Mouse (Mus musculus) ES-Bruce4 (cell line): ENCODE data around the gene Plcb4. TPM values are rescaled to one million over a fixed set of nuclear protein-coding genes. Genes with fewer than 3 reads are reported as not detected.

Source experiments
- H3K27ac ChIP-seq: 2 replicates; pipeline ENCODE4 v1.5.1; 2012; ENCODE audit warnings: low read length, inconsistent platforms; ENCODE audit not compliant: insufficient read depth
- H3K27me3 ChIP-seq: 2 replicates; pipeline ENCODE4 v1.6.1; 2012; ENCODE audit warnings: mild to moderate bottlenecking, low read length, inconsistent platforms; ENCODE audit not compliant: control insufficient read depth, poor library complexity, insufficient read depth, severe bottlenecking
- H3K36me3 ChIP-seq: 2 replicates; pipeline ENCODE4 v1.6.1; 2012; ENCODE audit warnings: inconsistent platforms, mild to moderate bottlenecking, low read length, moderate library complexity; ENCODE audit not compliant: control insufficient read depth, poor library complexity, insufficient read depth, severe bottlenecking
- H3K4me1 ChIP-seq: one replicate; pipeline ENCODE4 v1.8.1; 2011; ENCODE audit warnings: low read length; ENCODE audit not compliant: control insufficient read depth, insufficient read depth
- H3K4me3 ChIP-seq: 2 replicates; pipeline ENCODE4 v1.5.1; 2011; ENCODE audit warnings: low read depth, mild to moderate bottlenecking, low read length
- H3K9ac ChIP-seq: 2 replicates; pipeline ENCODE4 v1.6.1; 2012; ENCODE audit warnings: low read depth, mild to moderate bottlenecking, inconsistent platforms; ENCODE audit not compliant: poor library complexity, severe bottlenecking
- H3K9me3 ChIP-seq: replicated peaks from 2 replicates; pipeline ENCODE4 v1.6.1; 2012; ENCODE audit warnings: mild to moderate bottlenecking, low read length, inconsistent platforms; ENCODE audit not compliant: control insufficient read depth, poor library complexity, insufficient read depth, severe bottlenecking
- CTCF ChIP-seq: IDR thresholded peaks from one replicate; pipeline ENCODE4 v1.8.1; 2011; ENCODE audit warnings: low read depth, low read length
- EP300 ChIP-seq: IDR thresholded peaks from 2 replicates; pipeline ENCODE4 v1.6.1; 2011; ENCODE audit warnings: low read depth, low read length; ENCODE audit not compliant: insufficient read depth
- POLR2A ChIP-seq: IDR thresholded peaks from one replicate; pipeline ENCODE4 v1.8.1; 2011; ENCODE audit warnings: low read length; ENCODE audit not compliant: insufficient read depth
- polyA plus RNA-seq: library from polyadenylated mRNA; stranded (reverse); fragments of >200 nt; gene quantifications from 2 replicates; pipeline ENCODE4 v1.2.4, GENCODE M21; 2011; ENCODE audit warnings: low read depth; ENCODE audit not compliant: missing spikeins, insufficient read depth, insufficient read length

Gene Plcb4
- polyA plus RNA-seq, 1 experiment, result 19.3 TPM

DNA sequence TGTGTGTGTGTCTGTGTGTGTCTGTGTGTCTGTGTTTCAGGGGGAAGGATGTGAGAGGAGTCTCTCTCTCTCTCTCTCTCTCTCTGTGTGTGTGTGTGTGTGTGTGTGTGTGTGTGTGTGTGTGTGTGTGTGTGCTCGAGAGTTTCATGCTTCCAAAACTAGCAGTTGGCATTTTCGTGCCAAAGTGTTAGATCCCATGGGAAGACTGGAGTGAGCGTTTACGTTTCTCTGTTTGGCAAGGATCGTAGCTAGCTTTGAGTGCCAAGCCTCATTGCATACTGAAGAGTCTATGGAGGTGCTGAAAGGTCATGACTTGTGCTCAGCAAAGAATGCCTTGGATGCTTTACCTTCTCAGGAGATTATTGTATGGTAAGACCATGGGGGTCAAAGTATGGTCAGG is 259.3 kb downstream of the Plcb4 start:
- Histone ChIP-seq H3K9me3 (no peaks in the 10 kb centered on the region), H3K27me3 (no peaks in the 10 kb centered on the region), H3K4me3 (no peak overlapping the region), H3K36me3 (no peaks in the 10 kb centered on the region), H3K4me1 (no peaks in the 10 kb centered on the region), H3K27ac (no peak overlapping the region), H3K9ac (no peak overlapping the region)
- no peak for TF ChIP-seq EP300
- TF ChIP-seq CTCF, result no peak
- TF ChIP-seq POLR2A, result no peak

DNA sequence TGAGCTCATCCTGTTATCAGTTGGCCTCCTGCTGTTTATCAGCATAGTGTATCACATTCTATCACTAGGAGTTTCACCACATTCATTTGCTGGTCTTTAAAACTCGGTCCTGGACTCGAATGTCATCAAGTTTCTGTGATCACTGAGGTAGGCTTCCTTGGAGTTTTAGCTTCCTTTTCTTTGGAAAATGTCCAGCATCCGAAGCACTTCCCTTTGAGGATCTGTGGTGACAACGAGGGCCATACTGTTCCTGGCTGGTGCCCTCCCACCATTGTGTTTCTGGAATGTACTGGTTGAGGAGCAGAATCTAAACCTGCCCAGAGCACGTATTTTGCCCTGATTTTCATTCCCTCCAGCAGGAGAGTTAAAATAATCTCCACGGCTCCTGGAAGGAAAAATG is 260.8 kb downstream of the Plcb4 start:
- no peak overlapping the region for H3K27ac ChIP-seq
- H3K4me1 ChIP-seq, result no peaks in the 10 kb centered on the region
- no peaks in the 10 kb centered on the region for H3K9me3 ChIP-seq
- H3K27me3 ChIP-seq, result no peaks in the 10 kb centered on the region
- no peaks in the 10 kb centered on the region for H3K36me3 ChIP-seq
- H3K4me3 ChIP-seq, result no peak overlapping the region
- H3K9ac ChIP-seq, result no peak overlapping the region
- TF ChIP-seq CTCF (no peak), POLR2A (no peak), EP300 (no peak)

DNA sequence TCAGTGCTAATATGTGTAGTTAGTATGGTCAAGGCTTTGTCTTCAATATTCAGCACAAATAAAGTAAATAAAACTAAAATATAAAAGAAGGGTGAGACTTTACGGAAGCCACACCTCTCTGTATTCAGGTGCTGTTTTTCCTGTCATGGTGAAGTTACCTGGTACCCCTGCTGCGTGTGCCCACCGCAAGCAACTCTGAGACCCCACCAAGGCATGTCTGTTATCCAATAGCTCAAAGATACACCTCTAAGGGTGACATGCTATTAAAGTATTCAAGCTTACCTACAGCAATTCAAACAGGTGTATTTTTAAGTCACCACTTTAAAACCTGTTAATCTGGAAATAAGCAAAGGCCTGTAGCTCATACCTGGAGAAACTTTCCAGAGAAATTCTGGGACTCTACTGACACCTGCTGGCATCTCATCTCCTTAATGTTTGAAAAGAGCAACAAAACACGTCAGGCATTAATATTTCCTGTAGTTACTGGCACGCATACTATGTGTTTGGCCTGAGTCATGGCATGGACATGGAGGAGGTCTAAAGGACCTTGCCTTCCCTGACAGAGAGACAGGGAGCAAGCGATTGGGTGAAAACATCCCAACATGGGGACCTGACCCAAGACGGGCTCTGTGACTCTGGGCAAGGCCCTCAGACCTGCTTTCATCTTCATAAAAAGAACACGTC is 268.0 kb downstream of the Plcb4 start:
- Histone ChIP-seq H3K4me3 (no peak overlapping the region), H3K4me1 (no peaks in the 10 kb centered on the region), H3K27me3 (no peaks in the 10 kb centered on the region), H3K9ac (no peak overlapping the region), H3K27ac (no peak overlapping the region), H3K9me3 (no peaks in the 10 kb centered on the region), H3K36me3 (no peaks in the 10 kb centered on the region)
- TF ChIP-seq POLR2A, result no peak
- TF ChIP-seq EP300, result no peak
- no peak for TF ChIP-seq CTCF

DNA sequence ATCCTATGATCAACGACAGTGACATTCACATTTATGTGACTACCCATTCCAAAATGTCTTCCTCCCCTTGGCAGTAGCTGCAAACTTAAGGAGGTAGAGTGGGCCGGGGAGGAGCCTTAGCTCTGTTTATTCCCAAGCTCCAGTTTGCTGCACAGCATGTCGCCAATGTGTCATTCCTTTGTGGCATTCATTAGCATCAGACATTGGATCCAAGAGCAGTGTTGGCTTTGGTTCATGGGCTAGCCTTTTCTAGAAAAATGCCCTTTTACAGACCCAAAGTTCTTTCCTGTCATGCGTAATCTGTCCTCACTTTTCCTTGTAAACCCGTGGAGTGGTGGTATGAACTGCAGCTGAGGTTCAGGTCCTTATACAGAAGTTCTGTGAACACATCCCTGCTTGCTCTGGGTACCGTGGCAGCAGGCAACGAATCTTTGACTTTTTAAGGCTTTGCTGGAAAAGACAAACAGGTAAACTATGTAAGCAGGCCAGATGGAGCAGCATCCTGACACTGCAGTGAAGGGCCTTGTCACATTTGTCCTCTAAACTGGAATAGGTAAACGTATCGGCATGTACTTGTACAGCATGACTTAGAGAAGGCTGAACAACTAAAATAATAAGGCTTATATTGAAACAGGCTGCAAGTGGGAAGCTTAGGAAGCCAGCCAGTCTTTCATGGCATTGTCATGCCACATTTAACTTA is 270.4 kb downstream of the Plcb4 start:
- Histone ChIP-seq H3K9me3 (no peaks in the 10 kb centered on the region), H3K27me3 (no peaks in the 10 kb centered on the region), H3K4me3 (no peak overlapping the region), H3K4me1 (no peaks in the 10 kb centered on the region), H3K9ac (no peak overlapping the region), H3K27ac (no peak overlapping the region), H3K36me3 (no peaks in the 10 kb centered on the region)
- TF ChIP-seq EP300, result no peak
- TF ChIP-seq CTCF, result no peak
- no peak for TF ChIP-seq POLR2A

DNA sequence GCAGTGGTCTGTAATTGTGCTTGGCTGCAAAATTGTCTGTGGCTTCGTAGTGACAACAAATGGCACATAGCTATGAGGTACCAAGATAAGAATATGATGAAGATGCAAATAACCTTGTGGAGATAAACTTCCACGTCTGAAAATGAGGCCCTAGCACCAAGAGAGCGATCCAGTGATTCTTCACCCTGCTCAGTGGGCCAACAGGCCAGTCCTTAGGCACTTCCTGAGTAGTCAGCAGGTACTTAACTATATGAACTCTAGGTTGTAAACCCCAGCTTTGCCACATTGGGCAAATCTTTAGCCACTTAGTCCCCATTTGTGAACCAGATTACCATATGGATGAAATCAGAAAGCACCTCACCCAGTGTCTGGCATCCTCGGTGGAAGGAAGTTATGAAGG is 271.9 kb downstream of the Plcb4 start:
- Histone ChIP-seq H3K36me3 (no peaks in the 10 kb centered on the region), H3K27me3 (no peaks in the 10 kb centered on the region), H3K4me1 (no peaks in the 10 kb centered on the region), H3K9me3 (no peaks in the 10 kb centered on the region), H3K4me3 (no peak overlapping the region), H3K9ac (no peak overlapping the region), H3K27ac (no peak overlapping the region)
- no peak for TF ChIP-seq EP300
- no peak for TF ChIP-seq CTCF
- no peak for TF ChIP-seq POLR2A

DNA sequence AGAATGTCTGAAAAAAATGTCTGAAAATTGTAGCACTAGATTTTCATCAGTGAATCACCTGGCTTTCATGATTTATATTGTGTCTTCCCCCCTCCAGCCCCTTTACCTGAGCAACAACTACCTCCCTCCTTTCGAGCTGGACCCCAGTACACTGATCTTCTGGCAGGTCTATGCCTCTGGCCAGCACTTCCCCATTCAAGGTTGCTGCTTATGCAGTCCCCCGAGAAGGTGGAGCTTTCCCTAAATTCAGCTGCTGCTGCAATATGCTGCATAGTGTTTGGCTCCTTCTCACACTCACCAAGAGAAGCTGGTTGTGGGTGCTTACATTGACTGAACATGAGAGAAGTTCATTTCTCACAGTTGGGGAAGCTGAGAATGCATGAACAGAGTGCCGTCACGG is 273.8 kb downstream of the Plcb4 start:
- no peaks in the 10 kb centered on the region for H3K9me3 ChIP-seq
- TF ChIP-seq CTCF (no peak), POLR2A (no peak), EP300 (no peak)

More for the DNA sequence above, 273.8 kb downstream of the Plcb4 start:
- Histone ChIP-seq H3K36me3 (no peaks in the 10 kb centered on the region), H3K4me1 (no peaks in the 10 kb centered on the region), H3K27ac (no peak overlapping the region), H3K9ac (no peak overlapping the region), H3K27me3 (no peaks in the 10 kb centered on the region), H3K4me3 (no peak overlapping the region)
